Mouse (Mus musculus) erythroblast, embryonic 14.5 days (primary cell): ENCODE results near the gene Ddx56.

ENCODE experiments used
- GATA1 ChIP-seq: IDR thresholded peaks from 2 replicates; pipeline ENCODE4 v1.6.1; 2012; ENCODE audit warnings: low read length, inconsistent platforms, mixed read lengths
- TAL1 ChIP-seq: IDR thresholded peaks from 3 replicates; pipeline ENCODE4 v1.6.1; 2012; ENCODE audit warnings: low read length, inconsistent platforms, mixed read lengths

DNA sequence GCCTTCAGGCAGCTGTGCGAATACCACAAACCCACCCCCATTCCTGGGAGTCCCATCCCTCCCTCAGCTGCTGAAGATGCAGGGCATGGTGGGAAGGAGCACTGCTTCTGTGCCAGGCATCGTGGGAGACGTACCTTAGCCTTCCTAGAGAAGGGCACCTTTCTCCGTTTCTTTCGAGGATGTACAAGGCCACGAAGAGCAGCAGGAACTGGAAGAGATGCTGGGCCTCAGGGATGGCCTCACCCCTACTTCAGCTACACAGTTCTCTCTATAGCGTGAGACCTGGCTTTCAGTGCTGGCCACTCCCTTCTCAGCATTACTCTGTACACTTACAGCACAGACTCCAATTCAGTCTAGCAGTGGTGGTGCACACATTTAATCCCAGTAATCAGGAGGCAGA is 8.2 kb downstream of the Ddx56 start:
- TF ChIP-seq TAL1 = no peak
- TF ChIP-seq GATA1 = no peak
